Mouse (Mus musculus) CH12F3 (cell line): ENCODE measurements around the gene Mbd3l1.

Source experiments
- in situ Hi-C: fragments of 300-500 bp; cut with MboI; formaldehyde crosslinking; loops from 2 replicates; pipeline ENCODE4 v1.14.3; 2020; ENCODE audit warnings: low sequenced_read_pairs

Gene Mbd3l1

DNA sequence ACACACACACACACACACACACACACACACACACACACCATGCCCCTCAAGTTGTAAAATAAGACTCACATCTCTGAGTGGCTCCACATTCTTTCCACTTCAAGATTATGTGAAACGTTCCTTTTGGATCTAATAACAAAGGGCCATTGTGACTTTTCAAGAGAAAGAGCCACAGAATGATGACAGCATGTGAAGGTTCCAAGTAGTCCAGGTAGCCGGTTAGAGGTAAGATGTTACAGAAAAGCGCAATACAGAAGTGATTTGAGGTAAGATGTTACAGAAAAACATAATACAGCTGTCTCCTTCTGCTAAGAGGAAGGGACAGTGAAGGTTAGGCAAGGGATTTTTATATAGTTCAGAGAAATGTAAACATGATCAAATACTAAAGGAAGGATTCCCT lies at the start of gene Mbd3l1, which contains the start of gene Zfp558:
Mbd3l1 (plus strand) TSS at position 192 of the 400 bp plus-strand sequence.
Zfp558 (minus strand) TSS at position 101 of the 400 bp plus-strand sequence.
- in situ Hi-C loops: no loop called here

DNA sequence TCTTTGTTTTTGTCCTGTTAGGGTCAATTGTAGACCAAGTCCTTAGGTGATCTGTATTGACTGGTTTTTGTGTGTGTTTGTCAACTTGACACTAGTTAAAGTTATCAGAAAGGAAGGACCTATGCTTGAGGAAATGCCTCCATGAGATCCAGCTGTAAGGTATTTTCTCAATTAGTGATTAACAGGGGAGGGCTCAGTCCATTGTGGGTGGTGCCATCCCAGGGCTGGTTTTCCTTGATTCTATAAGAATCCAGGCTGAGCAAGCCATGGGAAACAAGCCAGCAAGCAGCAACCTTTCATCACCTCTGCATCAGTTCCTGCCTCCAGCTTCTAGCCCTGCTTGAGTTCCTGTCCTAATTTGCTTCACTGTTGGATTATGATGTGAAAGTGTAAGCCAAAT lies 47.8 kb upstream of the Mbd3l1 start, which contains the start of gene Mbd3l2:
Mbd3l2 (plus strand) TSS at position 301 of the 400 bp plus-strand sequence.
- in situ Hi-C loops: no loop called here

DNA sequence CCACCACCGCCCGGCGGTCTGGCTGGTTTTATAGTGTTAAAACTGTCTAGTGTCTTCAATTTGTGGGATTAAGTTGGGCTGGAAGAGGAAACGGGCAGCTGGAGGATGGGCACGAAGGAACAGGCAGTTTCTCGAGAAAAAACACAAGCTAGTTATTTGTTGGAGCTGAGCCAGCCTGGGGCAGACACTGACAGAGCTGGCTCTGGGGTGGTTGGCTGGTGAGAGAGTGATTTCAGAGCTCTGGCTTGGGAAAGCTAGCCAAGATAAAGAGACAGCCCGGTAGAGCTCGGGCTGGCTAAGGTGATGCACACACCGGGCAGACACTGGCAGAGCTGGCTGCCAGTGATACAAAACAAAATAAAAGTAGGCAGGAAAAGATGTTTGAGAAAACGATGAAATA lies 46.5 kb upstream of the Mbd3l1 start:
- in situ Hi-C loops: no loop called here

DNA sequence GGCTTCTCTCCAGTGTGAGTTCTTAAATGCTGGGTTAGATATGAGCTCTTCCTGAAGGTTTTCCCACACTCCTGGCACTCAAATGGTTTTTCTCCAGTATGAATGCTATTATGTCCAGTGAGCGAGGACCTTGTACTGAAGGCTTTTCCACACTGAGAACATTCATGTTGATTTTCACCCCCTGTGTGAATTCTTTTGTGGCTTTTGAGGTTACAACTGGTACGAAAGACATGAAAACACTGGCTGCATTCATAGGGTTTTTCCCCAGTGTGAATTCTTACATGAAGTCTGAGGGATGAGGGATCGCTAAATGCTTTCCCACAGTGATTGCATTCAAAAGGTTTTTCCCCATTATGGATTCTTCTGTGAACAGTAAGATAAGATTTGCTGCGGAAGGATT lies 21.6 kb upstream of the Mbd3l1 start:
- in situ Hi-C loops: no loop called here

DNA sequence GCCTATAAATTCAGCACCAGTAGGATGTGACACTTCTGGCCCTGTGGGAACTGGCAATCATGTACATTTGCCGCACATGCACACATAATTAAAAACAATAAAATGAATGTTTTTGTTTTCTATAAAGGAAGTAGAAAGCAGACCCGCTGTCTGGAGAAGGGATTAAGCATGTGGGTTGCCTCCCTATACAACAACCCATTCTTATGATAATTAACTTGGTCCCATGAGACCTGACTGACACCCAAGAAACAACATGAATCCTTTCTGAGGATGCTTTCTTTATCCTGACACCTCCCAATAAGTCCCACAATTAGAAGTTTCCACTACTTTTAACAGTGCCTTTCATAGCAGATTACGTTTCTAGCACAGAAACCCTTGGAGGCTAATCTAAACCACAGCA lies 10.8 kb upstream of the Mbd3l1 start:
- in situ Hi-C loops: no loop called here

DNA sequence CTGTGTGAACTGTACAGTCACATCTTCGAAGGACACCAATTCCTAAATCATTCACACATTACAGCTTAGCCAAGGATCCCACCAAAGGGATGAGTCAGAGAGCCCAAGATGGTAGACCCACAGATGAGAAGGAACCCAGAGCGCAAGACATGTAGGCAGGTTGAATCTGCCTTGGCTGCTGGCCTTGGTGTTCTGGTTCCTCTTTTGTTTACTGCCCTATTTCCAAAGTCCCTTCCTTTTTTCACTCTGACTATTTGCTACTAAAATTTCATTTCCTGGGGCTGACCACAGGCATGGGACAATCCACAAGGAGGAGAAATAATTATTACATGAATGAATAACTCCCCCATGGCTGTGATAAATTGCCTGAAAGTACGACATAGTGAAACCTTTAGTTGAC lies 10.2 kb upstream of the Mbd3l1 start:
- in situ Hi-C loops: no loop called here

DNA sequence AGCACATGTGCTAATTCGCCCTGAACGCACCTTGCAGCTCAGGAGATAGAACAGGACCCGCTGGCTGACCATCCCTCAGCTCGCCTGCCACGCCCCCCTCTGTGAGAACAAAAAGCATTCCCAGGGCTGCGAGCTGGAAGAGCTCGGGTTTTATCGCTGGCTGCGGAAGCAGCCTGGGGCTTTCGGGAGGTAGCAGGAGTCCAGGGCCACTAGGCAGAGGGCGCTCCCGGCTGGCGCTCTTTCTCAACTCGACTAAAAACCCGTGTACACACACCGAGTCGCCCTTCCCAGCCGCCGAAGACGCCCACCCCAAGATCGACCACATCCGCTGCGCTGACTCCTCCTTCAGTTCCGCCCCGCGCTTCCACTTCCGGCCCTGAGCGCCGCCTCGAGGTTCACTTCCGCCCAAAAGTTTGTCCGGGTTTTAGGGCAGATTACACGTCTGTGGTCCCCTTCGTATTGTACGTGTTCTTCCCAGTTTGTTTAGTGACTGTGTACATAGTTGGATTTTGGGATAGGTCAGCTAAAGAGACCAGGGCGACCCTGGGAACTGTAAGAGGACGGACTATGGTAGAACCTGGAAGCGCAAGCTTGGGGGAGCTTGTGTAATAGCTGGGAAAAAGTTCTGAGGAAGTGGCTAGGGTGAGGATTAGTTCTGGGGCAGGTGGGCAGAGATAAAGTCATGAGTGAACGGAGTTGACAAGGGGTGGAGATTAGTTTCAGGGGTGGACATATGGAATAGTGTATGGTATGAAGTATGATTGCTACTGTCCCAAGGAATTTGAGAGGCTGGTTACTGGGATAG lies 4.6 kb upstream of the Mbd3l1 start:
- in situ Hi-C loops: no loop called here

DNA sequence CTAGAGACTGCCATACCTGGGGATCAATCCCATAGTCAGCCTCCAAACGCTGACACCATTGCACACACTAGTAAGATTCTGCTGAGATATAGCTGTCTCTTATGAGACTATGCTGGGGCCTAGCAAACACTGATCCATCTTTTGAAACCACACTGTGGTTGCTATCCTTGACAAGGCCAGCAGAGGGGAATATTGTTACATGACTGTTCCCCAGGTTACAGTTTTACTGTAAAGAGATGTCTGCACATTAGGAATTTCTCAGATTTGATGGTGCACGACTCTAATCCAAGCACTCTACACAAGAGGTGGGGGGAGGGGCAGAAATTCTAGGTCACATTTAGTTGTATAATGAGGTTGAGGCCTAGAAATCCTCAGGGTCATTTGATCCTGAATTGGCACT lies 29.9 kb downstream of the Mbd3l1 start:
- in situ Hi-C loops: no loop called here
